In genomic region chr2:150735756-150736576, GRCm38 (mm10) we compare ENCODE assay signal across 15 mouse cellular contexts. TPM values are rescaled to one million over a fixed set of nuclear protein-coding genes. Genes with fewer than 3 reads are reported as not detected.
DNase-seq lines count a peak whose midpoint lies in the region; ATAC-seq lines count a peak whose summit lies in the region.
"Had no signal": no experiment of that assay in that cellular context is flagged by ENCODE, and none has a peak within 500 bp of the region (broad histone marks: within the 10 kb centered on the region; RNA-seq: fewer than 3 reads in every experiment).

No protein-coding gene starts in this region.

- no peaks in the 10 kb centered on the region for H3K36me3 ChIP-seq in liver, embryonic 11.5 days (ENCODE audit: control insufficient read depth, insufficient read depth, low read length)
- no peaks in the 10 kb centered on the region for H3K36me3 ChIP-seq in liver, embryonic 12.5 days
- H3K36me3 ChIP-seq in forebrain, embryonic 15.5 days: no peaks in the 10 kb centered on the region
- no peaks in the 10 kb centered on the region for H3K36me3 ChIP-seq in midbrain, embryonic 12.5 days
- no peaks in the 10 kb centered on the region for H3K36me3 ChIP-seq in heart, embryonic 12.5 days

- no peaks in the 10 kb centered on the region for H3K27me3 ChIP-seq in liver, embryonic 11.5 days (replicated peaks; ENCODE audit: control insufficient read depth, insufficient read depth, low read length)
- H3K27me3 ChIP-seq in liver, embryonic 12.5 days (replicated peaks): no peaks in the 10 kb centered on the region
- H3K27me3 ChIP-seq in forebrain, embryonic 15.5 days: no peaks in the 10 kb centered on the region
- H3K27me3 ChIP-seq in midbrain, embryonic 12.5 days: no peaks in the 10 kb centered on the region
- 0 out of 2 replicates have a peak, but pooled peaks cover 3% of the 10 kb centered on the region for H3K27me3 ChIP-seq in heart, embryonic 12.5 days (replicated peaks)

- H3K9ac ChIP-seq in liver, embryonic 11.5 days (ENCODE audit: low read depth, low read length): no peak overlapping the region
- H3K9ac ChIP-seq in liver, embryonic 12.5 days: no peak overlapping the region
- no peak overlapping the region for H3K9ac ChIP-seq in forebrain, embryonic 15.5 days (replicated peaks)
- no peak overlapping the region for H3K9ac ChIP-seq in midbrain, embryonic 12.5 days (replicated peaks)
- no peak overlapping the region for H3K9ac ChIP-seq in heart, embryonic 12.5 days

- H3K4me1 ChIP-seq in liver, embryonic 11.5 days (replicated peaks; ENCODE audit: control insufficient read depth, insufficient read depth, low read length): no peaks in the 10 kb centered on the region
- H3K4me1 ChIP-seq in liver, embryonic 12.5 days: no peaks in the 10 kb centered on the region
- peaks cover 12% of the 10 kb centered on the region for H3K4me1 ChIP-seq in forebrain, embryonic 15.5 days
- peaks cover 7% of the 10 kb centered on the region for H3K4me1 ChIP-seq in midbrain, embryonic 12.5 days
- no peaks in the 10 kb centered on the region for H3K4me1 ChIP-seq in heart, embryonic 12.5 days (replicated peaks)

- WGBS in liver, embryonic 11.5 days: 72% methylated on average over 11 of the region's 11 CpGs
- 61% methylated on average over 11 of the region's 11 CpGs for WGBS in liver, embryonic 12.5 days (ENCODE audit: insufficient replicate concordance)
- 5% methylated on average over 11 of the region's 11 CpGs for WGBS in forebrain, embryonic 15.5 days
- WGBS in midbrain, embryonic 12.5 days: 30% methylated on average over 11 of the region's 11 CpGs
- WGBS in heart, embryonic 12.5 days: 73% methylated on average over 11 of the region's 11 CpGs

- H3K4me3 ChIP-seq in liver, embryonic 11.5 days (ENCODE audit: low read depth, low read length): no peak overlapping the region
- no peak overlapping the region for H3K4me3 ChIP-seq in liver, embryonic 12.5 days
- no peak overlapping the region for H3K4me3 ChIP-seq in forebrain, embryonic 15.5 days
- no peak overlapping the region for H3K4me3 ChIP-seq in midbrain, embryonic 12.5 days
- H3K4me3 ChIP-seq in heart, embryonic 12.5 days: no peak overlapping the region

- no peak overlapping the region for H3K4me2 ChIP-seq in liver, embryonic 11.5 days
- no peak overlapping the region for H3K4me2 ChIP-seq in liver, embryonic 12.5 days
- H3K4me2 ChIP-seq in forebrain, embryonic 15.5 days (replicated peaks): peak overlapping the region; percentile 10; the same call in 1 of the 2 replicates
- H3K4me2 ChIP-seq in midbrain, embryonic 12.5 days (replicated peaks): peak overlapping the region; percentile 36
- no peak overlapping the region for H3K4me2 ChIP-seq in heart, embryonic 12.5 days

- no peak overlapping the region for H3K27ac ChIP-seq in liver, embryonic 11.5 days (ENCODE audit: low read depth, low read length)
- no peak overlapping the region for H3K27ac ChIP-seq in liver, embryonic 12.5 days
- peak overlapping the region; percentile 58 for H3K27ac ChIP-seq in forebrain, embryonic 15.5 days (replicated peaks)
- peak overlapping the region; percentile 35; the same call in 1 of the 2 replicates for H3K27ac ChIP-seq in midbrain, embryonic 12.5 days (replicated peaks)
- no peak overlapping the region for H3K27ac ChIP-seq in heart, embryonic 12.5 days (ENCODE audit: poor library complexity, severe bottlenecking)

- H3K9me3 ChIP-seq in liver, embryonic 11.5 days (ENCODE audit: control insufficient read depth, low read length): no peaks in the 10 kb centered on the region
- no peaks in the 10 kb centered on the region for H3K9me3 ChIP-seq in liver, embryonic 12.5 days (replicated peaks)
- no peaks in the 10 kb centered on the region for H3K9me3 ChIP-seq in forebrain, embryonic 15.5 days
- H3K9me3 ChIP-seq in midbrain, embryonic 12.5 days: no peaks in the 10 kb centered on the region
- H3K9me3 ChIP-seq in heart, embryonic 12.5 days (replicated peaks): no peaks in the 10 kb centered on the region

- DNase-seq in liver, embryonic 11.5 days (ENCODE audit: low spot score): no peak
- DNase-seq in urinary bladder, postnatal 4 days (ENCODE audit: low spot score in 2 of 2): no peak
- no peak for DNase-seq in right cerebral cortex, adult 2 months (ENCODE audit: low spot score in 2 of 2)
- no peak for DNase-seq in T-cell, adult 2 months (ENCODE audit: low spot score)
- DNase-seq: adrenal gland, postnatal 36 days; cerebellum, postnatal 36 days; liver; lung, postnatal 4 days had no signal

- ATAC-seq in liver, embryonic 11.5 days (replicated peaks; ENCODE audit: low FRiP score): 0 out of 2 replicates have a peak, but pooled peaks have one; percentile 18
- ATAC-seq in liver, embryonic 12.5 days: no peak
- peak; percentile 96 for ATAC-seq in forebrain, embryonic 15.5 days (replicated peaks)
- ATAC-seq in midbrain, embryonic 12.5 days (ENCODE audit: low FRiP score, low read depth): peak; percentile 94
- ATAC-seq in heart, embryonic 12.5 days (ENCODE audit: insufficient number of reproducible peaks, low FRiP score): no peak
- ATAC-seq: CD4-positive, CD25-positive, alpha-beta regulatory T cell, adult 4 months had no signal

RNA-seq across cellular contexts. Expression of gene Entpd6, which starts 12.9 kb away (rescaled TPM):
- polyA plus RNA-seq in liver, embryonic 11.5 days (2014; fragmentation: Nextera tagmentation; extraction: Ambion mirVana): 34.4 and 36.3 TPM in 2 replicates
- 21.0 and 21.2 TPM in 2 replicates for polyA plus RNA-seq in liver, embryonic 12.5 days (2016; fragmentation: Nextera tagmentation; extraction: Ambion mirVana)
- polyA plus RNA-seq in forebrain, embryonic 15.5 days (2015; fragmentation: Nextera tagmentation; extraction: Ambion mirVana): 46.3 and 49.7 TPM in 2 replicates
- 30.4 and 32.0 TPM in 2 replicates for polyA plus RNA-seq in midbrain, embryonic 12.5 days (2016; fragmentation: Nextera tagmentation; extraction: Ambion mirVana)
- 21.1 and 21.2 TPM in 2 replicates for polyA plus RNA-seq in heart, embryonic 12.5 days (2016; fragmentation: Nextera tagmentation; extraction: Ambion mirVana)

RNA-seq across cellular contexts. Expression of gene Vsx1, which starts 46.8 kb away (rescaled TPM):
- polyA plus RNA-seq in liver, embryonic 11.5 days (2014; fragmentation: Nextera tagmentation; extraction: Ambion mirVana): not detected in 2 replicates
- polyA plus RNA-seq in liver, embryonic 12.5 days (2016; fragmentation: Nextera tagmentation; extraction: Ambion mirVana): not detected in 2 replicates
- polyA plus RNA-seq in forebrain, embryonic 15.5 days (2015; fragmentation: Nextera tagmentation; extraction: Ambion mirVana): not detected in 2 replicates
- polyA plus RNA-seq in midbrain, embryonic 12.5 days (2016; fragmentation: Nextera tagmentation; extraction: Ambion mirVana): 0.09 and 0.13 TPM in 2 replicates
- polyA plus RNA-seq in heart, embryonic 12.5 days (2016; fragmentation: Nextera tagmentation; extraction: Ambion mirVana): not detected in 2 replicates
- polyA plus RNA-seq: CD4-positive, CD25-positive, alpha-beta regulatory T cell, adult 4 months; heart, embryonic 16.5 days; stomach, embryonic 16.5 days had no signal

RNA-seq across cellular contexts. Expression of gene Pygb, which starts 50.6 kb away (rescaled TPM):
- polyA plus RNA-seq in liver, embryonic 11.5 days (2014; fragmentation: Nextera tagmentation; extraction: Ambion mirVana): 35.7 and 37.3 TPM in 2 replicates
- 32.9 and 34.0 TPM in 2 replicates for polyA plus RNA-seq in liver, embryonic 12.5 days (2016; fragmentation: Nextera tagmentation; extraction: Ambion mirVana)
- polyA plus RNA-seq in forebrain, embryonic 15.5 days (2015; fragmentation: Nextera tagmentation; extraction: Ambion mirVana): 93.0 and 99.8 TPM in 2 replicates
- 77.4 and 80.1 TPM in 2 replicates for polyA plus RNA-seq in midbrain, embryonic 12.5 days (2016; fragmentation: Nextera tagmentation; extraction: Ambion mirVana)
- polyA plus RNA-seq in heart, embryonic 12.5 days (2016; fragmentation: Nextera tagmentation; extraction: Ambion mirVana): 212 and 213 TPM in 2 replicates

Comparison
In these comparisons a context has a peak if more than half of its experiments do, and no peak if none do; other contexts are left out.
1. ATAC-seq: peak in liver, embryonic 11.5 days (single experiment), forebrain, embryonic 15.5 days (single experiment) and midbrain, embryonic 12.5 days (single experiment); none in liver, embryonic 12.5 days (single experiment) and heart, embryonic 12.5 days (single experiment).
2. H3K27ac ChIP-seq: peak in forebrain, embryonic 15.5 days (single experiment) and midbrain, embryonic 12.5 days (single experiment); none in liver, embryonic 11.5 days (single experiment), liver, embryonic 12.5 days (single experiment) and heart, embryonic 12.5 days (single experiment).
3. H3K4me2 ChIP-seq: peak in forebrain, embryonic 15.5 days (single experiment) and midbrain, embryonic 12.5 days (single experiment); none in liver, embryonic 11.5 days (single experiment), liver, embryonic 12.5 days (single experiment) and heart, embryonic 12.5 days (single experiment).